Mouse (Mus musculus): ENCODE results near the gene Utp4.

- TF ChIP-seq POLR2A (IDR thresholded peaks at IDR 0.05; ENCODE audit: low read depth, low read length) (no peak), CTCF (IDR thresholded peaks at IDR 0.05; ENCODE audit: borderline replicate concordance, insufficient read depth, low read length) (peak; percentile 40; the same call in 1 of the 2 replicates)
Measured at GRCm38 (mm10) chr8:106887336-106888189, 5.9 kb upstream of the Utp4 start.

Data from embryonic fibroblast, embryonic 13.5 days (primary cell).